Mouse (Mus musculus): ENCODE measurements around the gene Pmepa1.

Gene Pmepa1

DNA sequence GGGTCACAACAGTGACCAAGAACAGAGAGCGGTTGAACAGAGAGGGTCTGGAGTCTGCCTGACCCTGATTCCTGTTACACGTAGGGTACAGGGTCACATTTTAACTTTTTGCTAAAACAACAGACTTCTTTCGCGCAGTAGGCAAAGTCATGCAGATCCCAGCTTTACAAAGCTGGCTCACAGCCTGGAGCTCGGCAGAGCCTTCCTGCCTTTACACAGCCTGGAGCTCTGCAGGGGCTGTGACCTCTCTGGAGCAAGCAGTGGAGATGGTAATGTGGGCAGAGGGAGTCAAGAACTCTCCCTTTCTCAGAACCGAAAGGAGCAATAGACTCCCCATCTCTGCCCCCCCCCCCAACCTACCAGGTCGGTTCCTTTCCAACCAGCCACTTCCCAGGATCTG, 51.5 kb downstream of the Pmepa1 start:
- no peak for DNase-seq

- no peak for DNase-seq
Observed at GRCm38 (mm10) chr2:173224097-173224496, 52.2 kb downstream of the Pmepa1 start.

- no peak for DNase-seq
Observed at GRCm38 (mm10) chr2:173223496-173223895, 52.8 kb downstream of the Pmepa1 start.

DNA sequence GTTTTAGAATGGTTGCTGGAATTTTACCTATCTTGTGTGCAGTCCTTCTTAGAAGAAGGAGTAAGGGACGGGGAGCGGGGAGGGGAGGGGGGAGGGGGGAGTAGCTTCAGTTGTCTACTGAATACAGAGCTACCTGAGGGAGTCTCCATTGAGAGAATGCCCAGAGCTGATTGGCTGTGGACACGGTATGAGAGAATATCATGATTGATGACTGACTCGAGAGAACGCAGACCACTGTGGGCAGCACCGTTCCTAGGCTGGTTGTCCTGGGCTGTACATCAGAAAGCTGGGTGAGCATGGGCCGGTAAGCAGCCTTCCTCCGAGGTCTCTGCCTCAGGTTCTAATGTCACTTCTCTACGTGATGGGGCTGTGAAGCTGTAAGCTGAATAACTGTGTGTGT, 55.6 kb downstream of the Pmepa1 start:
- peak in 1 of 2 experiments; percentile 0 for DNase-seq

DNA sequence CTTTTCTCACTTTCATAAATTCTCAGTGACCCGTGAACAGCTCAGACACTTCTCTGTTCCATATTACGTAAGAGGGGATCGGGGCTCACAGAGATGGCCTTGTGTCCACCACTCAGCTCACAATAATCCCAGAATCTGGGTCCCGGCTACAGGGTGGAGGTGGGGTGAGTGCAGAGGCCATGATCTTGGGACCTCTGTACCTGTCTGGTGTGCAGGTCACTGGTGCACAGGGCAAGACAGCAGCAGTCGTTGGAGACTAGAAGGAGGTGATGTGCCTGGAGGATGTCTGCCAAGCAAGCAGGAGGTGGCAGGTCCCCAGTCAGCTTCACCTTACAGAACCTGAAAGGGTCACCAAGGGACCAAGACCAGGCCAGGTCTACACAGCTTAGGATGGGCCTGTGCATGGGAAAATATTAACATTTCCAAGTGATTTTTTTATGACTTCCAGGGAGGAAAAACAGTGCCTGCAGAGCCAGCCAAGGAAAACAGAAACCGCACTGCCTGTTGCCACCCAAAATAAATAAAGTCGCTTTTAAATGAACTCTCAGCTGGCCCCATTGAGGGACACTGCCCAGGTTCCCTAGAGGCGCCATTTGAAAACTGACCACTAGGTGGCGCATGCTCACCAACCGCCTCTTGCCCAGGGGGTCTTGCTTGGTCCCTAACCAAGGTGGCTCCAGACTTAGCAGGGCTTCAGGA, 56.9 kb downstream of the Pmepa1 start:
- DNase-seq = peak; percentile 64 to 70

- peak in 1 of 2 experiments; percentile 4 for DNase-seq
Observed at GRCm38 (mm10) chr2:173218416-173219141, 57.8 kb downstream of the Pmepa1 start, which contains the start of gene Zbp1. Gene Zbp1, minus strand, starts transcription at chr2:173218923.

GRCm38 (mm10) chr2:173217763-173218258, 58.5 kb downstream of the Pmepa1 start:
- DNase-seq = peak in 1 of 2 experiments; percentile 2

DNA sequence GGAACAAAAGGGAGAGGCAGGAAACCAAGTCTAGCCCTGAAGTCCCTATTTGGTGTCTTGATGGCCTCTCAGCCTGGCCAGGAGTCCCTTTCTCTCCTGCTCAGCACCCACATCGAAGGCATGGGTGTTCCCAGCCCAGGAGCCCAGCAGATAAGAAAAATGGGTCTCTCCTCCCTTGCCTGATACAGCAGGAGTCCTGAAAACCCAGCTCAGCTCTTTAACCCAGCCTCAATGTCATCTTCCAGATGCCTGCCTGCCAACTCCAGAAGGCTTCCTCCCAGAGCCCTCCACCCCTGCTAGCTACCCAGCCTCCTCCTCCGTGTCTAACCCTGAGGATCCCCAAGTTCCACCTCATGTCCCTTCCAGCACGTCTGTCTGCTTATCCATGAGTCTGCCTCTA, 59.1 kb downstream of the Pmepa1 start:
- DNase-seq = no peak

DNA sequence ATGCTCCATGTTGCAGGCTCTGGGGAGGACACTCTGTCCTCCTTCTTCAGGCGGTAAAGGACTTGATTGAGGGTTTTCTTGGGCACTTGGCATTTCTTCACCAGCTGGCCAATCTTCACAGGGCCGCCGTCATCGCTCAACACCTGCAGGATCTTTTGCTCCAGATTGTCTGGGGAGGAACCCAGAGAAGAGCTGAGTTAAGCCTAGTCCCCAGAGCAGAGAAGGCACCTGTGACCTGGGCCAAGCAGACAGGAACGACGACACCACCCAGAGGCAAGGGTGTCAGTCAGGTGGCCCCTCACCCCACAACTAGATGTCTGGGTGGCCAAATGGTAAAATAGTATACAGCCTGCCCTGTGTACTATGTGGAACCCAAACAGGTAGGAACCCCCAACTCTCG, 59.5 kb downstream of the Pmepa1 start:
- peak in 1 of 2 experiments; percentile 1 for DNase-seq

DNA sequence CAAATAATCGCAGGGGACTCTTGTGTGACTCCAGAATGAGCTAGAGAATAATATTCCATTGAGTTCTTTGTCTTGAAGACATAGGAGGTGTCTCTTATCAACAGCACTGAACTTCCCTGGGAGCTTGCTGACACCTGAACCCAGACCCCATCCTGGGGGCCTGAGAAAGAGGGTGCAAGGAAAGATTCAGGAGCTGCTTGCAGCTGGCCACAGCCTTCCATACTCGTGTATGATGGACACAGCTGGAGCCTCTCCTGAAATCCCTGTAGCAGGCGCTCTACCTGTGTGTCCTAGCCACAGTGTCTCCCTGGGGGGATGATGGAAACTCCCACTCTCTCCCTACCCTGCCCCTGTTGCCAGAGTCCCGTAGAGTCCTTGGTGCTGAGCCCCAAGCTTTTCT, 64.1 kb downstream of the Pmepa1 start:
- DNase-seq = peak in 1 of 2 experiments; percentile 0

DNA sequence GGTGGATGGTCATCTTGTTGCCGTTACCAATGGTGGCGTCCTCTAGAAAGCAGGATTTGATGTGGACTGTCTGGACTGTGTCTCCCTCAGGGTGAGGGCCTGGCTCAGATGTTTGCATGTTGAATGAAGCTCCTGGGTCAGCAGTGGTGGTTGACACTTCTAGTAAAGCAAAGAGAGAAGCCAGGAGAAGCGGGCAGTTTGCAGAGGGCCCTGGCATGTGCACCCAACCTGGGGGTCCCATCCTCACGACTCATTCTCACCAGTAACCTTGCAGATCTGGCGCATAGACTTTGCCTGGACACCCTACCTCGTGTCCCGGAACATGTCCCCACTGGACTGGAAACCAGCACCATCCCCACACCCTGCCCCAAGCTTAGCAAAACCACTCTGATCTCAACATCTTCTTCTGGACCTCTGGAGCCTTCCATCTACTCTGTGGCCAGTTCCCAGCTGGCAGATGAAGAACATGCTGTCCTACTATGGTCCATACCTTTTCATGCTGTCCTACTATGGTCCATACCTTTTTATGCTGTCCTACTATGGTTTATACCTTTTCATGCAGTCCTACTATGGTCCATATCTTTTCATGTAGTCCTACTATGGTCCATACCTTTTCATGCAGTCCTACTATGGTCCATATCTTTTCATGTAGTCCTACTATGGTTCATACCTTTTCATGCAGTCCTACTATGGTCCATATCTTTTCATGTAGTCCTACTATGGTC, 67.1 kb downstream of the Pmepa1 start:
- no peak for DNase-seq

DNA sequence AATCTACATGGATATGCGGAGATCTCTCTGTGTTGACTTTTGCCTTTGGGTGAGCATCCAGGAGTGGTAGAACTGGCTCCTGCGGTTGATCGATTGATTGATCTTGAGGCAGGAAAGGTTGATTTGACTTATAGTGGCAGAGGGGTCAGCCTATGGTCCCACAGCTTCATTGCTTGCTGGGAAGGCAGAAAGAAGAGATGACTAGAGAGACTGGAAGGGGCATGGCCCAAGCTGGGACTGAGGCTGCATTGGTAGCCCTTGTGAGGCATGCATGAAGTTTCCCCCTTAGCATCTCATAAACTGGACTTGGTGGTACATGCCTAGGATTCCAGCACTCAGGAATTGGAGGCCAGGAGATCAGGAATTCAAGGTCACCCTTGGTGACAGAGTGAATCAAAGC, 69.3 kb downstream of the Pmepa1 start:
- no peak for DNase-seq

GRCm38 (mm10) chr2:173205563-173206099, 70.7 kb downstream of the Pmepa1 start:
- DNase-seq = no peak

- DNase-seq = no peak
Observed at GRCm38 (mm10) chr2:173204671-173205070, 71.7 kb downstream of the Pmepa1 start.

DNA sequence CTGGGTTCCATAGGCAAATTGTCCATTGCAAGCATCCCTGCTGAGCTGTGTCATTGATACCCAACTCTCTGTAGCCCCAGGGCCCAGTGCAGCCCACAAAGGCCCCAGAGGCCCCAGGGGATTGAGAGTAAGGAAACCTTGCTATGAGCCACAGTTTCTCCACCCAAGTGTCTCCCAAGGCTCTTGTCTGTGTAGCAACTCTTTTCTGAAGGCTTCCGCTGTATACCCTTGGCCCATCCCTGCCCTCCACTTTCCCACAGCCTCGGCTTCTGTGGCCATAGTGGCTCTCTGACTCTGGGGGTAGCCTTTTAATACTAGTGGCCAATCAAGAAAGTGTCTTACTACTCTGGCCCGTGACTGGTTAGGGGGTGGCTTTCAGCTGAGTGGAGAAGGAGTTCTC, 72.6 kb downstream of the Pmepa1 start:
- DNase-seq = no peak

GRCm38 (mm10) chr2:173202924-173203689, 73.2 kb downstream of the Pmepa1 start:
- no peak for DNase-seq

GRCm38 (mm10) chr2:173194796-173195195, 81.5 kb downstream of the Pmepa1 start:
- DNase-seq = no peak

DNA sequence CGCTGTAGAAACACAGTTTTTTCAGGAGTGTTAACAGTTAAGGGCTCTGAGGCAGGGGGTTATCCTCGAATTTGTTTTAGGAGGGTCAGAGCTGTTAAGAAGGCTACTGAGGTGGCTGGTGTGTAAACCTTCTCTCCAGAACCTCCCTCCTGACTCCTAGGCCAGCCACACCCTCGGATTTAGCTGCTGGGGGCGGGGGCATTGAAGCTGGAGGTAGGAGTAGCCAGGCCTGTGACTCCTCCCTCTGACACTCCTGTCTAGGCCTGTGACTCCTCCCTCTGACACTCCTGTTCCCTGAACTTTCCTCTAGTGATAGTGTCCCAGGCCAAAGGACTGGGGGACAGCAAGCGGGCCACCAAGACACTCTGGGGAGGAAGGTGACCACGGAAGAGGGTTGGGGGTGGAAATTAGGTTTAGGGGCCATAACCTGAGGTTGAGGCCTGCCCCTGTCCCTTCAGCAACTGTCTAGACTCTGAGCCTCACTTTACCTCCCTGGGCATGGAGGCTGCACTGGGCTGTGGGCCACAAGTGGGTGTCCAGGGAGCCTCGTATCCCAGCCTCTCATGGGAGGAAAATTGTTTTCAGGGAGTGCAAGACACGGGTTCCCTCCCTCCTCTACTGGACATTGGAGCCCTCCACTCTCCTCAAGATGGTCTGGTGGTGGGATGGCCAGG, 89.0 kb downstream of the Pmepa1 start:
- peak in 1 of 2 experiments; percentile 59 for DNase-seq

GRCm38 (mm10) chr2:173186047-173186943, 90.0 kb downstream of the Pmepa1 start:
- DNase-seq = peak; percentile 95

GRCm38 (mm10) chr2:173185282-173185681, 91.1 kb downstream of the Pmepa1 start:
- no peak for DNase-seq
